Mouse (Mus musculus): ENCODE results near the gene Hps3.
A peak's percentile ranks its signal among the peaks of the same experiment; 100 is the strongest.
"Not testable (repeated sequence)": the region's sequence is repeated elsewhere in the genome, so short reads cannot be mapped to it uniquely, and the experiment has no call there.

The Hps3 gene

GRCm38 (mm10) chr3:20034719-20035404 is at the start of gene Hps3:
Gene Hps3, minus strand, starts transcription at chr3:20035315.
- DNase-seq (ENCODE audit: low spot score) = peak; percentile 80

DNA sequence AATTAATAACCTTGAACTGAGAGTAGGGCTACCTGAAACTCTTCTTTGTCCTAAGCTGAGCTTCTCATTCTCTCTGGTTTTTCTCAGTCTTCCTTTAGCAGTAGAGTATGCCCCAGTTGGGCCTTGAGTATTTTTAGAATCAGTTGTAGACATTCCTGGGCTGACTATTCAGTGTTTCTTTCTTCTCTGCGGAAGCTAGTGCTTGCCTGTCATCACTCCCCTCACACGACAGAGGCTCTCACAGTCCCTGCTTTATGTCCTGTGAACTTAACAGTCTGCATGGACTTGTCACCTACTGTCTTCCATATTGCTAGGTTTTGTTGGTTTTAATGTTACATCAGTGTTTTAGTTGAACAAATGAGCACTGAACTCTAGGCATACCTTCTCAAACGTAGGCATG is 47.0 kb upstream of the Hps3 start:
- DNase-seq (ENCODE audit: low spot score) = no peak

- no peak for DNase-seq (ENCODE audit: low spot score)
Measured at GRCm38 (mm10) chr3:20076145-20077053, 41.3 kb upstream of the Hps3 start.

DNA sequence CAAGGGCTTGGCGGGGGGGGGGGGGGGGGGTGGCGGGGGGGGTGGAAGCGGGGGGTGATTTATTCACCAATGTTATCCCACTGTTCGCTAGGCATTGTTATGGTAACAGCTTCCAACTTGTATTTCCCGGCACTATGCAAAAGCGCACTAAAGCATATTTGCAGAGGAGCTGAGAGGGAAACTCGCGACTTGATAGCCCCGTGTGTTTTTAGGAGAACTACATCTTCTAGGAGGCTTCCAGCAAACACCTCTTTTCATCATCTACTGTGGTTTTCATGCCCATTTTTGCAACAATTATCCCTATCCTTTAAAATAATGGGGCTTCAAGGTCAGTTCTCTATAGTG is 23.1 kb upstream of the Hps3 start:
- DNase-seq (ENCODE audit: low spot score) = no peak

GRCm38 (mm10) chr3:20057306-20058196 is 22.4 kb upstream of the Hps3 start, which contains the start of gene Hltf:
Gene Hltf, plus strand, starts transcription at chr3:20057811.
- DNase-seq (ENCODE audit: low spot score) = peak; percentile 89

DNA sequence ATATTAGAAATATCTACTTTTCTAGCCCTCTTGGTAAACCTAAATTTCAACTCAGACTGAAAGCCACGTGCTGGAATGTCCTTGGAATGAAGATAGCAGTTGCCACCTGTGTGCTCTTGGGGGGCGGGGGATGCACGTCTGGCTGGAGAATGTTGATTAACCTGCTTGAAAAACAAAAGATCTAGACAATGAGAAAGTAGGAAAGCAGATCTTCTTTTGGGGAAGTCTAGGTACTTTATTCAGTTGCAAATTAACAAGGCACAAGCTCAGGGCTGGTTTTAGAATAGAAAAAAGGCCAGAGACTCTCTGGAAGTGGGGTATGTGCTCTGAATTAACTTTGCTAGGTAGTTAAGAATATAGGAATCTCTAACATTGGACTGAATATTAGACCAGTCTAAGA is 9.6 kb upstream of the Hps3 start:
- not testable (repeated sequence) for DNase-seq (ENCODE audit: low spot score)

- DNase-seq (ENCODE audit: low spot score) = not testable (repeated sequence)
Measured at GRCm38 (mm10) chr3:20041461-20041860, 6.3 kb upstream of the Hps3 start.

- DNase-seq (ENCODE audit: low spot score) = no peak
Measured at GRCm38 (mm10) chr3:20036069-20036468, 954 bp upstream of the Hps3 start.

DNA sequence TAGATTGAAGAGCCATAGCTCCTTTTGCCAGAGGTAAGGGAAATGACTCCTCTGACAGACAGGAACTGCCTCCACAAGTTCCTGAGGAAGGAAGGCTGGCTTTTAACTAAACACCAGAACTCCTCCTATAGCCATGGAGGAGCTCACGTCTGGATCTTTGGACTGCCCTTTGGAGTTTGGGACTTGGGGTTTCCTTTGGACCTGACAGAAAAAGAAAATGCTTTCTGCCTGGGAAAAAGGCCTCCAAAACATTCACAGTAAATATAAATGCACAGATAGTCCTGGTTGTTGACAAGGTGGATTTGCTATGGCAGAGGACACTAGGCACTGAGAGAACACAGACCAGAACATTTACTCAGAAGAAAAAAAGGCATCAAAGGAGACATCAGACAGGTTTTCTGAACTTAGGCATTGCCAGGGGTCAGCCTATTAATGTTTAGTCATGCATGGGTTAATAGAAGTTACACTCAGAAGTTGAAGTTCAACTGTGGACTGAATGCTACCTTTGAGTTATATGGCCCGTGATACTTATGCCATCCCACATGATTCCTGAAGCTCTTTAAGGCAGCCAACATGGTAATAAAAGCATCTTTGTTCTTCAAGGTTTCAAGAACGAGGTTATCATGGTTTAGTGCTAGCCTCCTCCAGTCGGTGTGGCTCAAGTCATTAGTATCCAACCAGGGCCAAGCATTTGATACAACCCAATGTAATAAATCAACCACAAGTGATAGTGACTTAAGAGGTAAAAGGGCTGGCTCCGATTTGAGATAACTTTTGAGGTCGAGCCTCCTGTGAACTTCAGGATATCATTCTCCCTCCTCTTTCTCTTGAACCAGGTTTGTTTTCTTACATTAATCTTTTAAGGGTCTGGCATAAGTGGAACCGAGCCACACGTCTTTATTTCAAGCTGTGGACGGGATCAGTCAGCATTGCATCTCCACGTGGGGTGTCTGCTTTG is 1.1 kb downstream of the Hps3 start:
- no peak for DNase-seq (ENCODE audit: low spot score)

GRCm38 (mm10) chr3:20030807-20031206 is 4.3 kb downstream of the Hps3 start:
- DNase-seq (ENCODE audit: low spot score) = no peak

GRCm38 (mm10) chr3:20028640-20029039 is 6.5 kb downstream of the Hps3 start:
- DNase-seq (ENCODE audit: low spot score) = no peak

DNA sequence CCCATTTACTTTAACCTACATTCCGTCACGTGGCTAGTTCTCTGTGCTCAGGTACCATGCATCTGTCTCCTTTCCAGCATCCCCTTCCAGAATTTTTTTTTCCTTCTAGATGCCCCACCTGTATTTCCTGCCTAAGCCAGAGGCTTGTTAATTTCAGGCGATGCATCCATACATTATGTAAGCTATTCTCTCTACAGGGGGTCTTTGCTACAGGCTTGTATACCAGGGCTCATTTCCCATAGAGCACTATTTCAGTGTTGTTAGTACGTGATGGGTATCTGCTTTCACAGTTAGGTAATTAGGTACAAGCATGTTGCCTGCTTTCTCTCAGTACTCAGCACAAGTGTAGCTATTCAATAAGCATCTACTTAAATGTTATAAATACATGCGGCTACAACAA is 7.3 kb downstream of the Hps3 start:
- no peak for DNase-seq (ENCODE audit: low spot score)

GRCm38 (mm10) chr3:20026996-20027689 is 8.0 kb downstream of the Hps3 start:
- no peak for DNase-seq (ENCODE audit: low spot score)

DNA sequence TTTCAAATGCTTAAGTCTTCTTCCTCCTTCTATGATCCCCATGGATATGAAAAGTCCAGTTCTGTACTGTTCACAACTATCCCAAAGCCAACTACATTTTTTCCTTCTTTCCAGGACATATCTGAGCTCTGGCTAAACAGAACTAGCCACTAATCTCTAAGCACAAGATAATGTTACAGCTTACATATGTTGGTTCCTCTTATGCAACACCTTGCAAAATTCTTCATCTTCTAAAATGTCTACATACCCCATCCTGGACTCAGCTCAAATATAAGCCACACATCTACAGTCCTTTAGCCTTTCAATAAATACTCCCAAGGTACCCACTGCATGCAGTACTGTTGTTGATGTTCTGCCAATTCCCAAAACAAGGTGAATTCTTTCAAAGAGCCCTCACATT is 8.6 kb downstream of the Hps3 start:
- DNase-seq (ENCODE audit: low spot score) = no peak

DNA sequence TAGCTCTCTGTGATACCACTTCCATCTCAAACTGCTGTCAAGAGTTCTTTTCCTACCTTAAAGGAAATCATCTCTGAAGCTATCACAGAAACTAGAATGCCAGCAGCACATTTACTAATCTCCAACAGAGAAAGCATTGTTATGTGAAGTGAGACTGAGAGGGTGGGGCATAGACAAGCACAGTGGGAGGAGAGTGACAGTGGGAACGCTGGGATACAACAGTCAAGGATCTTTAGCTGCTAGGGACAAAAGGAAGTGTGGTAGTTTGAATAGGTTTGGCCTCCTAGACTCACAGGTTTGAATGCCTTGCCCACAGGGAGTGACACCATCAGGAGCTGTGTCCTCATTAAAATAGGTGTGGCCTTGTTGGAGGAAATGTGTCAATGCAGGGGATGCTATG is 11.3 kb downstream of the Hps3 start:
- DNase-seq (ENCODE audit: low spot score) = no peak

GRCm38 (mm10) chr3:20018076-20018475 is 17.0 kb downstream of the Hps3 start:
- no peak for DNase-seq (ENCODE audit: low spot score)

GRCm38 (mm10) chr3:20014454-20014853 is 20.7 kb downstream of the Hps3 start:
- DNase-seq (ENCODE audit: low spot score) = no peak

DNA sequence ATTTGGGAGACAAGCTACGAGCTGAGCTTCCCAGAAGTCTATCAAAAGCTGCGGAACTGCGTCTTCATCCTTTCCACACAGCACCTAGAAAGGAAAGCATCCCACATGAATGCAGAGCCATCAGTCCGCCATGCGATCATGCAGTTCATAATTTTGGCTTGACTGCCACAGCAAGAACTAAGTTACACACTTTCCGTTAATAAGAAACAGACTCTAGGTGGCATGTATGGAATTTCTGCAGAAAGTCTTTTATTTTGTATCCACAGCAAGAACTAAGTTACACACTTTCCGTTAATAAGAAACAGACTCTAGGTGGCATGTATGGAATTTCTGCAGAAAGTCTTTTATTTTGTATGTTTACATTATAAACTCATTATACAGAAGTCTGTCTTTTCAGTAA is 24.2 kb downstream of the Hps3 start:
- DNase-seq (ENCODE audit: low spot score) = not testable (repeated sequence)

- DNase-seq (ENCODE audit: low spot score) = no peak
Measured at GRCm38 (mm10) chr3:20010464-20010863, 24.7 kb downstream of the Hps3 start.

DNA sequence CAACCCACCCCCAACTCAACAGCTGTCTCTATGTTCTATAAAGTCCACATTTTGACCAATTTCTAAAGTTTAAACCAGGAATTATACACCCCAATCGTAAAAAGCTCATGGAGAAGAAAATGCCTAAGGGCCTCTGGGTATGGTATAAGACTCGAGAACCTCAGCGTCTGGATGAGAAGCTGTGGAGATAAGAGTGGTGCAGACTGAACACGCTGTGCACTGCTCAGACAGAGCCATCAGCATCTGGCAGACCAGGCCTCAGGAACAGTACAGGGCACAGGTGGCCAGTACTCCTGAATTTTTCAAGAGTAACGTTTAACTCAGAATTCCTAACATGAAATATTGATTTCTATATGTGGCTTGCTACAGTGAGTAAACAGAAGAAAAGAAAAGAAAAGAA is 27.4 kb downstream of the Hps3 start:
- DNase-seq (ENCODE audit: low spot score) = no peak

- DNase-seq (ENCODE audit: low spot score) = no peak
Measured at GRCm38 (mm10) chr3:20007275-20007674, 27.8 kb downstream of the Hps3 start.

All from spleen, adult 12 weeks (tissue).